Mouse (Mus musculus): ENCODE results near the gene Marc2. TPM values are rescaled to one million over a fixed set of nuclear protein-coding genes. Genes with fewer than 3 reads are reported as not detected.

Marc2 gene
- 89.0 and 98.1 TPM in 2 replicates for polyA plus RNA-seq (2016; fragmentation: Nextera tagmentation; extraction: Ambion mirVana)

- Histone ChIP-seq H3K4me1 (peaks cover 22% of the 10 kb centered on the region), H3K9me3 (no peaks in the 10 kb centered on the region), H3K27ac (peak within 1 kb of the TSS; percentile 64), H3K27me3 (peaks cover 46% of the 10 kb centered on the region), H3K4me2 (peak within 1 kb of the TSS; percentile 83), H3K9ac (peak within 1 kb of the TSS; percentile 87), H3K36me3 (replicated peaks) (no peaks in the 10 kb centered on the region), H3K4me3 (replicated peaks) (peak within 1 kb of the TSS; percentile 82)
- peak; percentile 34; the same call in 1 of the 2 replicates for ATAC-seq (ENCODE audit: low FRiP score)
- 5% methylated on average over 18 of the region's 18 CpGs for WGBS
These were observed at the start of gene Marc2 for GRCm38 (mm10) chr1:184846092-184846750. Gene Marc2, minus strand, starts transcription at chr1:184846451.

GRCm38 (mm10) chr1:184891998-184892397, 45.7 kb upstream of the Marc2 start:
- WGBS: 87% methylated on average over 3 of the region's 3 CpGs
- no peaks in the 10 kb centered on the region for H3K36me3 ChIP-seq (replicated peaks)

GRCm38 (mm10) chr1:184889454-184889853, 43.2 kb upstream of the Marc2 start:
- peaks cover 4% of the 10 kb centered on the region for H3K27me3 ChIP-seq
- H3K9me3 ChIP-seq: no peaks in the 10 kb centered on the region
- no peak overlapping the region for H3K27ac ChIP-seq
- no peak overlapping the region for H3K4me3 ChIP-seq (replicated peaks)
- no peaks in the 10 kb centered on the region for H3K4me1 ChIP-seq
- no peak overlapping the region for H3K9ac ChIP-seq
- no peak for ATAC-seq (ENCODE audit: low FRiP score)
- no peaks in the 10 kb centered on the region for H3K36me3 ChIP-seq (replicated peaks)
- 92% methylated on average over 6 of the region's 6 CpGs for WGBS
- H3K4me2 ChIP-seq: no peak overlapping the region

More at GRCm38 (mm10) chr1:184891998-184892397, 45.7 kb upstream of the Marc2 start:
- H3K4me3 ChIP-seq (replicated peaks): no peak overlapping the region
- no peak overlapping the region for H3K9ac ChIP-seq
- no peaks in the 10 kb centered on the region for H3K4me1 ChIP-seq
- no peaks in the 10 kb centered on the region for H3K9me3 ChIP-seq
- no peak for ATAC-seq (ENCODE audit: low FRiP score)
- no peak overlapping the region for H3K27ac ChIP-seq
- no peak overlapping the region for H3K4me2 ChIP-seq
- no peaks in the 10 kb centered on the region for H3K27me3 ChIP-seq

GRCm38 (mm10) chr1:184886160-184886559, 39.9 kb upstream of the Marc2 start:
- no peak overlapping the region for H3K9ac ChIP-seq
- no peak for ATAC-seq (ENCODE audit: low FRiP score)
- H3K36me3 ChIP-seq (replicated peaks): no peaks in the 10 kb centered on the region
- WGBS: 63% methylated on average over 1 of the region's 1 CpGs
- H3K9me3 ChIP-seq: no peaks in the 10 kb centered on the region
- H3K4me2 ChIP-seq: no peak overlapping the region
- H3K4me3 ChIP-seq (replicated peaks): no peak overlapping the region
- no peak overlapping the region for H3K27ac ChIP-seq
- H3K4me1 ChIP-seq: peaks cover 8% of the 10 kb centered on the region
- peaks cover 34% of the 10 kb centered on the region for H3K27me3 ChIP-seq

GRCm38 (mm10) chr1:184882281-184883268, 36.3 kb upstream of the Marc2 start, which contains the start of gene C130074G19Rik:
Gene C130074G19Rik, minus strand, starts transcription at chr1:184883218.
- no peak within 1 kb of the TSS for H3K27ac ChIP-seq
- H3K27me3 ChIP-seq: peaks cover 58% of the 10 kb centered on the region
- 2% methylated on average over 77 of the region's 77 CpGs for WGBS
- H3K4me3 ChIP-seq (replicated peaks): peak within 1 kb of the TSS; percentile 44
- H3K36me3 ChIP-seq (replicated peaks): no peaks in the 10 kb centered on the region
- peak; percentile 41; the same call in 1 of the 2 replicates for ATAC-seq (ENCODE audit: low FRiP score)
- peaks cover 13% of the 10 kb centered on the region for H3K4me1 ChIP-seq
- H3K9ac ChIP-seq: peak within 1 kb of the TSS; percentile 47
- H3K9me3 ChIP-seq: no peaks in the 10 kb centered on the region
- peak within 1 kb of the TSS; percentile 78 for H3K4me2 ChIP-seq

- Histone ChIP-seq H3K4me2 (peak overlapping the region; percentile 78; the same call in 1 of the 2 replicates), H3K9ac (no peak overlapping the region), H3K27ac (no peak overlapping the region), H3K36me3 (replicated peaks) (no peaks in the 10 kb centered on the region), H3K27me3 (peaks cover 62% of the 10 kb centered on the region), H3K4me3 (replicated peaks) (peak overlapping the region; percentile 44; the same call in 1 of the 2 replicates), H3K4me1 (peaks cover 13% of the 10 kb centered on the region), H3K9me3 (no peaks in the 10 kb centered on the region)
- 71% methylated on average over 7 of the region's 7 CpGs for WGBS
- ATAC-seq (ENCODE audit: low FRiP score): no peak
These were observed 35.6 kb upstream of the Marc2 start for GRCm38 (mm10) chr1:184881861-184882260.

GRCm38 (mm10) chr1:184881211-184881610, 35.0 kb upstream of the Marc2 start:
- Histone ChIP-seq H3K36me3 (replicated peaks) (no peaks in the 10 kb centered on the region), H3K9ac (no peak overlapping the region), H3K4me3 (replicated peaks) (no peak overlapping the region), H3K27me3 (peaks cover 62% of the 10 kb centered on the region), H3K9me3 (no peaks in the 10 kb centered on the region), H3K4me1 (peaks cover 13% of the 10 kb centered on the region), H3K4me2 (no peak overlapping the region), H3K27ac (no peak overlapping the region)
- 83% methylated on average over 5 of the region's 5 CpGs for WGBS
- no peak for ATAC-seq (ENCODE audit: low FRiP score)

GRCm38 (mm10) chr1:184878860-184879259, 32.6 kb upstream of the Marc2 start:
- no peaks in the 10 kb centered on the region for H3K9me3 ChIP-seq
- H3K27ac ChIP-seq: no peak overlapping the region
- no peak for ATAC-seq (ENCODE audit: low FRiP score)
- H3K27me3 ChIP-seq: peaks cover 67% of the 10 kb centered on the region
- H3K4me2 ChIP-seq: no peak overlapping the region
- H3K9ac ChIP-seq: no peak overlapping the region
- no peak overlapping the region for H3K4me3 ChIP-seq (replicated peaks)
- WGBS: 74% methylated on average over 6 of the region's 6 CpGs
- H3K4me1 ChIP-seq: peaks cover 13% of the 10 kb centered on the region
- H3K36me3 ChIP-seq (replicated peaks): no peaks in the 10 kb centered on the region

- Histone ChIP-seq H3K4me2 (no peak overlapping the region), H3K36me3 (replicated peaks) (no peaks in the 10 kb centered on the region), H3K9ac (no peak overlapping the region), H3K27ac (no peak overlapping the region), H3K9me3 (no peaks in the 10 kb centered on the region), H3K4me1 (peaks cover 5% of the 10 kb centered on the region; the same call in 1 of the 2 replicates), H3K27me3 (peaks cover 68% of the 10 kb centered on the region), H3K4me3 (replicated peaks) (no peak overlapping the region)
- no peak for ATAC-seq (ENCODE audit: low FRiP score)
- 82% methylated on average over 2 of the region's 2 CpGs for WGBS
These were observed 31.1 kb upstream of the Marc2 start for GRCm38 (mm10) chr1:184877306-184877705.

GRCm38 (mm10) chr1:184873910-184874309, 27.7 kb upstream of the Marc2 start:
- H3K36me3 ChIP-seq (replicated peaks): no peaks in the 10 kb centered on the region
- ATAC-seq (ENCODE audit: low FRiP score): no peak
- H3K4me2 ChIP-seq: no peak overlapping the region
- no peak overlapping the region for H3K9ac ChIP-seq
- no peaks in the 10 kb centered on the region for H3K9me3 ChIP-seq
- WGBS: 88% methylated on average over 11 of the region's 11 CpGs
- no peak overlapping the region for H3K27ac ChIP-seq
- H3K27me3 ChIP-seq: peaks cover 56% of the 10 kb centered on the region
- H3K4me1 ChIP-seq: no peaks in the 10 kb centered on the region
- no peak overlapping the region for H3K4me3 ChIP-seq (replicated peaks)

GRCm38 (mm10) chr1:184872069-184872819, 26.0 kb upstream of the Marc2 start:
- H3K4me2 ChIP-seq: no peak overlapping the region
- H3K9ac ChIP-seq: no peak overlapping the region
- H3K27ac ChIP-seq: no peak overlapping the region
- no peaks in the 10 kb centered on the region for H3K9me3 ChIP-seq
- no peak overlapping the region for H3K4me3 ChIP-seq (replicated peaks)
- WGBS: 78% methylated on average over 7 of the region's 7 CpGs
- ATAC-seq (ENCODE audit: low FRiP score): no peak
- H3K4me1 ChIP-seq: no peaks in the 10 kb centered on the region
- H3K27me3 ChIP-seq: peaks cover 61% of the 10 kb centered on the region
- no peaks in the 10 kb centered on the region for H3K36me3 ChIP-seq (replicated peaks)

GRCm38 (mm10) chr1:184871506-184871905, 25.3 kb upstream of the Marc2 start:
- peaks cover 65% of the 10 kb centered on the region for H3K27me3 ChIP-seq
- H3K9me3 ChIP-seq: no peaks in the 10 kb centered on the region
- no peak overlapping the region for H3K27ac ChIP-seq
- no peak overlapping the region for H3K9ac ChIP-seq
- no peaks in the 10 kb centered on the region for H3K36me3 ChIP-seq (replicated peaks)
- no peak for ATAC-seq (ENCODE audit: low FRiP score)
- 90% methylated on average over 1 of the region's 1 CpGs for WGBS
- H3K4me3 ChIP-seq (replicated peaks): no peak overlapping the region
- no peaks in the 10 kb centered on the region for H3K4me1 ChIP-seq
- no peak overlapping the region for H3K4me2 ChIP-seq
